8 mouse cellular contexts compared by ENCODE assay signal in genomic region chr1:74283686-74284463, GRCm38 (mm10). TPM values are rescaled to one million over a fixed set of nuclear protein-coding genes. Genes with fewer than 3 reads are reported as not detected.
DNase-seq lines count a peak whose midpoint lies in the region; ATAC-seq and TF ChIP-seq lines count a peak whose summit lies in the region.

No protein-coding gene starts in this region.

- peaks cover 40% of the 10 kb centered on the region for H3K4me1 ChIP-seq in heart, embryonic 16.5 days (ENCODE audit: control insufficient read depth, insufficient read depth, low read length)
- H3K4me1 ChIP-seq in lung, postnatal 0 days (ENCODE audit: insufficient read depth, low read depth, low read length): peaks cover 10% of the 10 kb centered on the region

- peak; percentile 76 for DNase-seq in CD4-positive helper T cell, adult 2 months (ENCODE audit: low read depth, low spot score)
- DNase-seq in R1 (ENCODE audit: low read depth, low spot score): peak; percentile 85
- peak; percentile 68 for DNase-seq in embryo, embryonic 9.5 days (ENCODE audit: extremely low spot score)
- DNase-seq in kidney, postnatal 36 days: peak; percentile 79 to 80
- peak; percentile 83 for DNase-seq in lung, postnatal 0 days (ENCODE audit: low spot score)
- peak; percentile 77 to 83 for DNase-seq in right cerebral cortex, postnatal 10 days (ENCODE audit: low spot score in 2 of 2)

- H3K9ac ChIP-seq in heart, embryonic 16.5 days (ENCODE audit: low read length): peak overlapping the region; percentile 93
- H3K9ac ChIP-seq in lung, postnatal 0 days (replicated peaks; ENCODE audit: low read depth): peak overlapping the region; percentile 70

- H3K27me3 ChIP-seq in heart, embryonic 16.5 days (ENCODE audit: control insufficient read depth, insufficient read depth, low read length): no peaks in the 10 kb centered on the region
- H3K27me3 ChIP-seq in lung, postnatal 0 days (replicated peaks; ENCODE audit: insufficient read depth, low read length): no peaks in the 10 kb centered on the region

- H3K9me3 ChIP-seq in heart, embryonic 16.5 days (replicated peaks; ENCODE audit: control insufficient read depth, low read length): no peaks in the 10 kb centered on the region
- H3K9me3 ChIP-seq in lung, postnatal 0 days (ENCODE audit: low read length): no peaks in the 10 kb centered on the region

- ATAC-seq in heart, embryonic 16.5 days (replicated peaks; ENCODE audit: extremely low read depth, insufficient read depth, low FRiP score): peak; percentile 31
- peak; percentile 43 for ATAC-seq in lung, postnatal 0 days
- no peak for ATAC-seq in activated CD4-positive, CD25-positive, alpha-beta regulatory T cell, adult 4 months

- no peak for TF ChIP-seq CTCF in lung, postnatal 0 days (IDR thresholded peaks at IDR 0.05)

- peak overlapping the region; percentile 86 for H3K27ac ChIP-seq in heart, embryonic 16.5 days (ENCODE audit: low read length)
- H3K27ac ChIP-seq in lung, postnatal 0 days (ENCODE audit: low read length): peak overlapping the region; percentile 74

- peak overlapping the region; percentile 93 for H3K4me2 ChIP-seq in heart, embryonic 16.5 days (ENCODE audit: low read depth, low read length)
- H3K4me2 ChIP-seq in lung, postnatal 0 days (replicated peaks; ENCODE audit: low read depth, low read length): peak overlapping the region; percentile 68

- WGBS in heart, embryonic 16.5 days: 10% methylated on average over 15 of the region's 15 CpGs
- WGBS in lung, postnatal 0 days: 15% methylated on average over 13 of the region's 15 CpGs

- peaks cover 38% of the 10 kb centered on the region for H3K36me3 ChIP-seq in heart, embryonic 16.5 days (ENCODE audit: control insufficient read depth, insufficient read depth)
- peaks cover 37% of the 10 kb centered on the region; the same call in 1 of the 2 replicates for H3K36me3 ChIP-seq in lung, postnatal 0 days (ENCODE audit: insufficient read depth, low read length)

- peak overlapping the region; percentile 92 for H3K4me3 ChIP-seq in heart, embryonic 16.5 days (ENCODE audit: low read length)
- peak overlapping the region; percentile 74 for H3K4me3 ChIP-seq in lung, postnatal 0 days (ENCODE audit: low read depth, low read length)

- TF ChIP-seq EP300 in lung, postnatal 0 days (IDR thresholded peaks at IDR 0.05): no peak

RNA-seq across cellular contexts. Expression of gene Aamp, which starts 0.7 kb away (rescaled TPM):
- 214 and 223 TPM in 2 replicates for polyA plus RNA-seq in heart, embryonic 16.5 days (2015; fragmentation: Nextera tagmentation; extraction: Ambion mirVana)
- 213 and 214 TPM in 2 replicates for polyA plus RNA-seq in lung, postnatal 0 days (2015; fragmentation: Nextera tagmentation; extraction: Ambion mirVana)
- 100 to 1,000 TPM; 139 to 184 TPM for polyA plus RNA-seq in activated CD4-positive, CD25-positive, alpha-beta regulatory T cell, adult 4 months (2017; shearing (Covaris generic))

RNA-seq across cellular contexts. Expression of gene Pnkd, which starts 0.9 kb away (rescaled TPM):
- polyA plus RNA-seq in heart, embryonic 16.5 days (2015; fragmentation: Nextera tagmentation; extraction: Ambion mirVana): 314 and 324 TPM in 2 replicates
- polyA plus RNA-seq in lung, postnatal 0 days (2015; fragmentation: Nextera tagmentation; extraction: Ambion mirVana): 88.7 and 91.4 TPM in 2 replicates
- polyA plus RNA-seq in activated CD4-positive, CD25-positive, alpha-beta regulatory T cell, adult 4 months (2017; shearing (Covaris generic)): 10 to 100 TPM; 80.2 to 97.8 TPM

RNA-seq across cellular contexts. Expression of gene Gpbar1, which starts 5.5 kb away (rescaled TPM):
- polyA plus RNA-seq in heart, embryonic 16.5 days (2015; fragmentation: Nextera tagmentation; extraction: Ambion mirVana): 0.22 and 0.30 TPM in 2 replicates
- polyA plus RNA-seq in lung, postnatal 0 days (2015; fragmentation: Nextera tagmentation; extraction: Ambion mirVana): 0.18 and 0.30 TPM in 2 replicates
- polyA plus RNA-seq in activated CD4-positive, CD25-positive, alpha-beta regulatory T cell, adult 4 months (2017; shearing (Covaris generic)): under 1 TPM in 1 of 2 experiments, not detected in 1; 0.32 TPM

RNA-seq across cellular contexts. Expression of gene Tmbim1, which starts 21.5 kb away (rescaled TPM):
- polyA plus RNA-seq in heart, embryonic 16.5 days (2015; fragmentation: Nextera tagmentation; extraction: Ambion mirVana): 51.2 and 51.4 TPM in 2 replicates
- polyA plus RNA-seq in lung, postnatal 0 days (2015; fragmentation: Nextera tagmentation; extraction: Ambion mirVana): 148 and 149 TPM in 2 replicates
- 10 to 100 TPM; 13.1 to 16.1 TPM for polyA plus RNA-seq in activated CD4-positive, CD25-positive, alpha-beta regulatory T cell, adult 4 months (2017; shearing (Covaris generic))

RNA-seq across cellular contexts. Expression of gene Arpc2, which starts 48.0 kb away (rescaled TPM):
- 415 and 472 TPM in 2 replicates for polyA plus RNA-seq in heart, embryonic 16.5 days (2015; fragmentation: Nextera tagmentation; extraction: Ambion mirVana)
- 465 and 473 TPM in 2 replicates for polyA plus RNA-seq in lung, postnatal 0 days (2015; fragmentation: Nextera tagmentation; extraction: Ambion mirVana)
- polyA plus RNA-seq in activated CD4-positive, CD25-positive, alpha-beta regulatory T cell, adult 4 months (2017; shearing (Covaris generic)): 100 to 1,000 TPM; 749 to 764 TPM
